Mouse (Mus musculus): ENCODE data around the gene Catip.
A peak's percentile ranks its signal among the peaks of the same experiment; 100 is the strongest.

Catip gene

GRCm38 (mm10) chr1:74397268-74397918, 35.5 kb downstream of the Catip start:
- peak; percentile 100 for DNase-seq (ENCODE audit: inconsistent age in 2 of 2, low spot score in 1 of 2)

- peak; percentile 75 to 91 for DNase-seq (ENCODE audit: inconsistent age in 2 of 2, low spot score in 1 of 2)
These were observed 36.1 kb downstream of the Catip start for GRCm38 (mm10) chr1:74397919-74398451.

DNA sequence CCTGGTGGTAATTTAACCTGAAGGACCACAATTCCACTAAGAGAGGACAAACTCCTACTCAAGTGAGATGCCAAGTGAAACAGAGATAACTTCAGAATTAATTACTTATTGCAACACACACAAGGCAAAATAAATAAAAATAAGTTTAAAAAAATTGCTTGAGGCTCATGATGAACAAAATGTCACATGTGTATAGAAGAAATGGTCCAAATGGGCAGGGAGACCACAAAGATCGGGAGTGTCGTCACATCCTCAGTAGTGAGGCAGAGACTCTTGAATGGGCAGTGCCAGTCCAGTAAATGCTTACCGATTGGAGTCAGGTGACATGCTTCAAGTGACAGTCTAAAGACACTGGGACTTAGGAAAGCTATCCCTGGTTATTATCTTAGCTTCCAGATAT, 38.6 kb downstream of the Catip start:
- no peak for DNase-seq (ENCODE audit: inconsistent age in 2 of 2, low spot score in 1 of 2)

DNA sequence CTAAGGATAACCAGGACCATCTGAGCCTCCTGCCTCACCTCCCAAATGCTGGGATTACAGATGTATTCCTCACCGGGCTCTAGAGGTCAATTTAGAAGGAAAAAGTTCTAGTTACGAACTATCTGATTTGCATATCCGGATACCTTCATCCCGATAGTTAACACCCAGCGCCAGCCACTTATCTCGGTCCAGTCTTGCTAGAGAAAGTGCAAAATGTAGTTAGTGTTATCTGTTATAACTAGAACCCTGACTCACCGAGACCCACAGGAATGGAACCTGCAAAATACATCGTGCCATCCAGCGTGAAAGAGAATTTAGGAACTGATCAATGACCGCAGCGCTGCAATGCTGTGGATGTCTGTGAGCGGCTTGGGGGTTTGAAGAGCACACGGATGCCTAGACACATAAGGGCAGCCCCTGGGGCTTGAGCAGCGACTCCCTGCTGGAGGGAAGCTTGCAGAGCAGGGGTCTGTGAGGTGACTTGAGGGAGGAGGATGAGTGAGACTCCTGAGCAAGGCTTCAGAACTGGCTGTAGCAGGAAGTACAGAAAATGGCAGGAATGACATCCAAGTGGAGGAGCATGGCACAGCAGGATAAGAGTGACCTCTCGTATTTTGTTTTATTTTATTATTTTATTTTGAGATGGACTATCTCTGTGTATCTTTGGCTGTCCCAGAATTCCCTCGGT, 39.3 kb downstream of the Catip start:
- no peak for DNase-seq (ENCODE audit: inconsistent age in 2 of 2, low spot score in 1 of 2)

- no peak for DNase-seq (ENCODE audit: inconsistent age in 2 of 2, low spot score in 1 of 2)
These were observed 42.3 kb downstream of the Catip start for GRCm38 (mm10) chr1:74404206-74404605.

GRCm38 (mm10) chr1:74408589-74409504, 46.9 kb downstream of the Catip start, which contains the start of gene Vil1:
TSS of gene Vil1 (plus strand) at chr1:74409376.
- no peak for DNase-seq (ENCODE audit: inconsistent age in 2 of 2, low spot score in 1 of 2)

GRCm38 (mm10) chr1:74411753-74412325, 49.9 kb downstream of the Catip start:
- DNase-seq (ENCODE audit: inconsistent age in 2 of 2, low spot score in 1 of 2): peak; percentile 85 to 91

- no peak for DNase-seq (ENCODE audit: inconsistent age in 2 of 2, low spot score in 1 of 2)
These were observed 50.8 kb downstream of the Catip start for GRCm38 (mm10) chr1:74412711-74413110.

DNA sequence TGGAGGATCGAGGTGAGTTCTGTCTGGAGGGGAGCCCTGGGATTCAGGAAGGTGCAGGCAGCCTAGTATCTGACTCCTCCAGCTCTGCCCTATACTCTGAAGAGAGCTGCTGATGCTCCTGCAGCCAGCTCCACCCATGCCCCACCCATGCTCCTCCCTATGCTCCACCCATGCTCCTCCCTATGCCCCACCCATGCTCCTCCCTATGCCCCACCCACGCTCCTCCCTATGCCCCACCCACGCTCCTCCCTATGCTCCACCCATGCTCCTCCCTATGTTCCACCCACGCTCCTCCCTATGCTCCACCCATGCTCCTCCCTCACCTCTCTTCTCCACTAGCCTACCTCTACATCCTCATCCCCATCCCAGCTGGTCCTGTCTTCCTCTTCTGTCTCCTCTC, 53.2 kb downstream of the Catip start:
- DNase-seq (ENCODE audit: inconsistent age in 2 of 2, low spot score in 1 of 2): peak; percentile 62 to 80
